19 mouse cellular contexts compared by ENCODE assay signal in the genomic region with DNA sequence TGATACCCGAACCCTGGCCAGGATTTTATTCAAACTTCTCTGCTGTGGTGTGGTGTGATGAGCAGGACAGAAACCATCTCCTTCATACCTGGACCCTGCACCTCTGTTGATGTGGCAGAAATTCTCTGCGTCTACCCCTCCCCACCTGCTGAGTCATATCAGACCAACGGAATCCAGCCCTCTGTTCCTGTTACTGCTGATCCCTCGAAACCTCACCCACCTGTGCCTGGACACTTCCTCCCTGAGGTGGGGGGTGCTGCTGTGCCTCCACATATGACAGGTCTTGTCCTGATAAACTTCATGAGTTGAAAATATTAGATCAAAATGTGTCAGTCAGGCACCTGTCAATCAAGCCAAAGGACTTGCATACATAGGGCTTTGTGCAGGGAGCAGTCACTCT.
"Had no signal": no experiment of that assay in that cellular context is flagged by ENCODE, and none has a peak within 500 bp of the region (broad histone marks: within the 10 kb centered on the region; RNA-seq: fewer than 3 reads in every experiment).

No protein-coding gene starts in this region.

- H3K4me1 ChIP-seq: kidney, embryonic 15.5 days; midbrain, embryonic 12.5 days; midbrain, embryonic 15.5 days; neural tube, embryonic 12.5 days had no signal

- H3K9ac ChIP-seq: kidney, embryonic 15.5 days; liver, embryonic 14.5 days; liver, postnatal 0 days; lung, embryonic 14.5 days; midbrain, embryonic 12.5 days; midbrain, embryonic 15.5 days; neural tube, embryonic 12.5 days had no signal

- H3K27ac ChIP-seq: kidney, embryonic 15.5 days; left cerebral cortex, adult 2 months; liver, embryonic 14.5 days; macrophage; midbrain, embryonic 12.5 days; midbrain, embryonic 15.5 days; neural tube, embryonic 12.5 days; stomach, postnatal 0 days had no signal

- ATAC-seq: liver, postnatal 0 days; lung, postnatal 0 days; midbrain, embryonic 15.5 days had no signal

- H3K9me3 ChIP-seq: kidney, embryonic 15.5 days; midbrain, embryonic 12.5 days; midbrain, embryonic 15.5 days; neural tube, embryonic 12.5 days had no signal

- H3K36me3 ChIP-seq: kidney, embryonic 15.5 days; midbrain, embryonic 12.5 days; midbrain, embryonic 15.5 days; neural tube, embryonic 12.5 days had no signal

- H3K27me3 ChIP-seq: kidney, embryonic 15.5 days; midbrain, embryonic 12.5 days; midbrain, embryonic 15.5 days; neural tube, embryonic 12.5 days had no signal

- H3K4me2 ChIP-seq: kidney, embryonic 15.5 days; liver, embryonic 11.5 days; lung, embryonic 14.5 days; midbrain, embryonic 12.5 days; midbrain, embryonic 15.5 days; neural tube, embryonic 12.5 days had no signal

- H3K4me3 ChIP-seq: kidney, embryonic 15.5 days; left cerebral cortex, adult 2 months; midbrain, embryonic 12.5 days; midbrain, embryonic 15.5 days; neural tube, embryonic 12.5 days had no signal

- DNase-seq: kidney, adult 2 months; kidney, postnatal 10 days; kidney, postnatal 36 days; layer of hippocampus, postnatal 36 days; liver, postnatal 0 days; lung, embryonic 14.5 days; retina, postnatal 1 day; thymus, adult 18-20 months; thymus, postnatal 36 days had no signal
